Mouse (Mus musculus): ENCODE data around the gene Ndufs6. TPM values are rescaled to one million over a fixed set of nuclear protein-coding genes. Genes with fewer than 3 reads are reported as not detected.

The Ndufs6 gene
- polyA plus RNA-seq, 1 experiment from 2014 or later, result 310 TPM

GRCm38 (mm10) chr13:73345102-73345890 is 17.0 kb upstream of the Ndufs6 start:
- Histone ChIP-seq H3K4me2 (no peak overlapping the region), H3K27ac (no peak overlapping the region)

GRCm38 (mm10) chr13:73336753-73337152 is 8.4 kb upstream of the Ndufs6 start:
- no peak overlapping the region for H3K4me2 ChIP-seq
- no peak for ATAC-seq
- H3K4me1 ChIP-seq, result peaks cover 18% of the 10 kb centered on the region
- no peak overlapping the region for H3K27ac ChIP-seq
- H3K27me3 ChIP-seq (replicated peaks), result no peaks in the 10 kb centered on the region
- no peak overlapping the region for H3K4me3 ChIP-seq
- no peaks in the 10 kb centered on the region for H3K9me3 ChIP-seq (replicated peaks)
- peaks cover 11% of the 10 kb centered on the region; the same call in 1 of the 2 replicates for H3K36me3 ChIP-seq
- 56% methylated on average over 7 of the region's 7 CpGs for WGBS (ENCODE audit: insufficient replicate concordance)
- no peak overlapping the region for H3K9ac ChIP-seq

More at GRCm38 (mm10) chr13:73345102-73345890, 17.0 kb upstream of the Ndufs6 start:
- H3K4me3 ChIP-seq, result no peak overlapping the region
- H3K27me3 ChIP-seq (replicated peaks), result no peaks in the 10 kb centered on the region
- no peak for ATAC-seq
- no peak overlapping the region for H3K9ac ChIP-seq
- 43% methylated on average over 9 of the region's 9 CpGs for WGBS (ENCODE audit: insufficient replicate concordance)
- no peaks in the 10 kb centered on the region for H3K9me3 ChIP-seq (replicated peaks)
- no peaks in the 10 kb centered on the region for H3K36me3 ChIP-seq
- no peaks in the 10 kb centered on the region for H3K4me1 ChIP-seq

DNA sequence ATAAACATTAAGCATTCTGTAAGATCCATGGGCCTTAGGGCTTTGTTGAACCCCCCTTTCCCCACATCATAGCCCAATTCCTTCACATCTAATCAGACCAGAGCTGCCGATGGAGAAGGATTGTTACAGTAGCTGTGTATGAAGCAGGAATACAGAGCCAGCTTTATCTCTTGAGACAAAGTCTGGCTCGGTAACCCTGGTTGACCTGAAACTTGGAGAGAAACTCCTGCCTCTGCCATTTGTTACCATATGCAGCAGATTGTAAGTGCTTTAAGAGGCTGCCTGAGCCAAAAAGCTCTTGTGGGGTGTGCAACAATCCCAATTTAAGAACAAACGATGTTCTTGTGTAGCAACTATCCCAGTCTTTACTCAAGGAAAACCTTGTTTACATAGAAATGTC is 3.4 kb upstream of the Ndufs6 start:
- Histone ChIP-seq H3K9ac (peak overlapping the region; percentile 85), H3K4me2 (peak overlapping the region; percentile 89), H3K9me3 (replicated peaks) (no peaks in the 10 kb centered on the region), H3K27me3 (replicated peaks) (no peaks in the 10 kb centered on the region), H3K4me1 (peaks cover 45% of the 10 kb centered on the region), H3K4me3 (peak overlapping the region; percentile 85), H3K36me3 (peaks cover 11% of the 10 kb centered on the region; the same call in 1 of the 2 replicates), H3K27ac (peak overlapping the region; percentile 77; the same call in 1 of the 2 replicates)
- 34% methylated on average over 3 of the region's 3 CpGs for WGBS (ENCODE audit: insufficient replicate concordance)
- no peak for ATAC-seq

DNA sequence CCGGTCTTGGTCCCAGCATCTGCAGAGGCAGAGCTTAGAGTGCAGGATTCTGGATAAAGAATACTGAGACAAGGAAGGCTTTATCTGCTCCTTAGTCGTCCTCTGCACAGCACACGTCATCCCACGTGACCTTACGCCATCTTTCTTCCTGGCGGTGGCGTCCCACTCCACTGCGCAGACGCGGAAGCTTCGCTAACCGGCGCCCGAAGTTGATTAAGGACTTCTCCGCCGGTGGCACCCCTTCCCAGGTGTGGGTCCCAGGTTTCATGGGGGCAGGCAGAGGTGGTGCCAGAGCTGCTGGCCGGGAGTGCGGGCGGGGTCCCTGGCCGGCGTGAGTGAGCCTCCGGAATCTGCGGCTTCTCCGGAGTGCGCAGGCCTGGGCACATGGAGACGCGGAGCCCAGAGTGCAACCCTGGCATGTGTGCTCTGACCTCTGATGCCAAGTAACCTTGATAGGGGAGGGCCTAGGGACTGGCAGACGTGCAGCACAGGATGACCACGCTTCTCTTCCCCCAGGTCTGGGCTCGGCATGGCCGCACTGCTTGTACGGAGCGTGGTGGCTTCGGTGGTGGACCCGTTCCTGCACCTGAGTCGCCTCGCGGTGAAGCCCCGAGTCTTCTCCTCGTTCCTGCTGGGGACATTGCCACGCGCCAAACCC is 2.6 kb upstream of the Ndufs6 start:
- ATAC-seq, result peak; percentile 86
- H3K27me3 ChIP-seq (replicated peaks), result no peaks in the 10 kb centered on the region
- H3K36me3 ChIP-seq, result peaks cover 18% of the 10 kb centered on the region
- H3K27ac ChIP-seq, result peak overlapping the region; percentile 77
- H3K4me3 ChIP-seq, result peak overlapping the region; percentile 85
- peaks cover 48% of the 10 kb centered on the region for H3K4me1 ChIP-seq
- peak overlapping the region; percentile 85 for H3K9ac ChIP-seq
- WGBS (ENCODE audit: insufficient replicate concordance), result under 1% methylated on average over 42 of the region's 42 CpGs
- no peaks in the 10 kb centered on the region for H3K9me3 ChIP-seq (replicated peaks)
- peak overlapping the region; percentile 89 for H3K4me2 ChIP-seq

GRCm38 (mm10) chr13:73323406-73323805 is 4.9 kb downstream of the Ndufs6 start:
- peaks cover 18% of the 10 kb centered on the region for H3K4me1 ChIP-seq
- H3K4me2 ChIP-seq, result no peak overlapping the region
- H3K9ac ChIP-seq, result no peak overlapping the region
- no peaks in the 10 kb centered on the region for H3K27me3 ChIP-seq (replicated peaks)
- no peak overlapping the region for H3K27ac ChIP-seq
- no peak for ATAC-seq
- H3K9me3 ChIP-seq (replicated peaks), result no peaks in the 10 kb centered on the region
- H3K4me3 ChIP-seq, result no peak overlapping the region
- 84% methylated on average over 4 of the region's 4 CpGs for WGBS (ENCODE audit: insufficient replicate concordance)
- peaks cover 75% of the 10 kb centered on the region for H3K36me3 ChIP-seq

GRCm38 (mm10) chr13:73322626-73323025 is 5.7 kb downstream of the Ndufs6 start:
- ATAC-seq, result no peak
- Histone ChIP-seq H3K36me3 (peaks cover 83% of the 10 kb centered on the region), H3K4me1 (peaks cover 15% of the 10 kb centered on the region), H3K4me2 (no peak overlapping the region), H3K9ac (no peak overlapping the region), H3K9me3 (replicated peaks) (no peaks in the 10 kb centered on the region), H3K4me3 (no peak overlapping the region), H3K27ac (no peak overlapping the region), H3K27me3 (replicated peaks) (no peaks in the 10 kb centered on the region)
- 85% methylated on average over 10 of the region's 10 CpGs for WGBS (ENCODE audit: insufficient replicate concordance)

DNA sequence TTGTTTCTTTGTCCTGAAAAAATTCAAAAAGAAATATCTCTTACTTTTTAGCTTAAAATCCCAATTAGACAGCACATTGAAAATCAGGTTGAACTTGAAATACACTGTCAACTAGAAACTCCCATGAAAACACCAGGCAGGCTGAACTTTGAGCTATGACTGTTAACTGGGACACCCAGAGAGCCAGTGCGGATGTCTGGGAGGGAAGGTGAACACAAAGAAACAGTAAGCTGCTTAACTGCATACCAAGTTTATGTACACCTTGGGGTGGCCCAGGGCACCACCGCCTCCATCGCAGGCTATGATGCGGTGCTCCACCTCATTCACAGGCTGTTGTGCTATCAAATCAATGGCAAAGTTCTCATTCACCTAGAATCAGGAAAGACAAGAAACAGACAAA is 8.3 kb downstream of the Ndufs6 start:
- H3K27ac ChIP-seq, result no peak overlapping the region
- H3K4me3 ChIP-seq, result no peak overlapping the region
- H3K9ac ChIP-seq, result no peak overlapping the region
- H3K27me3 ChIP-seq (replicated peaks), result no peaks in the 10 kb centered on the region
- WGBS (ENCODE audit: insufficient replicate concordance), result 91% methylated on average over 4 of the region's 4 CpGs
- H3K36me3 ChIP-seq, result peaks cover 87% of the 10 kb centered on the region
- ATAC-seq, result no peak
- no peak overlapping the region for H3K4me2 ChIP-seq
- no peaks in the 10 kb centered on the region for H3K9me3 ChIP-seq (replicated peaks)
- H3K4me1 ChIP-seq, result no peaks in the 10 kb centered on the region

DNA sequence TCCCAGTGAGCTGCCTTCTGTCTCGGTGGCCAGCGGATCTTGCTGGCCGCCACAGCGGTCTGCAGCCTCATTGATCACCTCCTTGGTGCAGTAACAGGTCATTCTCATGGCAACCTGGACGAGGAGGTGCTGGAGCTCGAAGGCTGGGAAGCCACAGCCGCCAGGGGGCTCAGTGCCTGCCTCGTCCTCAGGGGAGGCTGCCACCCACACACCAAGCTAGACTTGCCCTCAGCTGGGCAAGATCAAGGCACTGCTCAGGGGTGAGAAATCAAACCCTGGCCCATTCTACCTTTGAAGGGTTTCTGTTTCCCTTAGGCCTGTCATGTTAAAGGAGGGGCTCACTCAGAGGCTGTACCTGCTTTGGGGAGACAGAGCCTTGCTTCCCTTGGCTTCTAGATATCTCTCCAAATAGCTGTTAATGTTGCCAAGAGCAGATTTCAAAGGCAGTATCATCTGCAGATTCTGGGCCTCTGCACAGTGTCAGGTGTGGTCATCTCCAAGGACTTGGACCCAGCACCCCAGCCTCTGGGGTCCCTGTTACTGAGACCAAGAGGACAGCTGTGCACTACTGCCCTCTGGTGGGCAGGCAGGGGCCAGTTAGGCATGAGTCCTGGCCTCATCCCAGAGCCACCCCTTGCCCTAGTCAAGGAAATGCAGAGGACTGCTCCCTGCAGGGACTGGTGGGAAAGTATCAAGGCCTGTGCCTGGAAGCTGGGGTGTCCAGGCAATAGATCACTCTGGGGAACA is 18.0 kb downstream of the Ndufs6 start:
- no peak overlapping the region for H3K4me3 ChIP-seq
- H3K27me3 ChIP-seq (replicated peaks), result peaks cover 20% of the 10 kb centered on the region
- no peaks in the 10 kb centered on the region for H3K36me3 ChIP-seq
- no peak overlapping the region for H3K27ac ChIP-seq
- no peaks in the 10 kb centered on the region for H3K4me1 ChIP-seq
- 25% methylated on average over 8 of the region's 8 CpGs for WGBS (ENCODE audit: insufficient replicate concordance)
- H3K9ac ChIP-seq, result no peak overlapping the region
- no peaks in the 10 kb centered on the region for H3K9me3 ChIP-seq (replicated peaks)
- H3K4me2 ChIP-seq, result no peak overlapping the region
- peak; percentile 59; the same call in 1 of the 2 replicates for ATAC-seq

DNA sequence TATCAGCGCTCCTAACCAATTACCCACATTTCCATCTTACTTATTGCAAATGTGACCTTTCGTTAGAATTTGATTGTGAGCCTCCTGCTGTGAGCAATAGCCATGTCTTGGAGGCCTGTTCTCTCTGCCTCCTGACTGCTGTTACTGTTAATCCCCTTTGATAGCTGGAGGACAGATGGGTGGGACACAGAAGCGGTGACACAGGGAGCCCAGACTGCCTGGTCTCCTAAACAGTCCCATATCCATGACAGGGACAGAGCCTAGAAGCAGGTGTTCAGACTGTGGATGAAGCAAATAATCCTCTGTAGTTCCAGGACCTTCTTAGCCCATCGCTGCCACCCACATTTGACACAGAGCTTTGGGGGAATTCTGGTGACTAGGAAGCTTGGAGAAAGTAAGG is 21.9 kb downstream of the Ndufs6 start:
- H3K9me3 ChIP-seq (replicated peaks), result no peaks in the 10 kb centered on the region
- no peak overlapping the region for H3K9ac ChIP-seq
- 58% methylated on average over 4 of the region's 4 CpGs for WGBS (ENCODE audit: insufficient replicate concordance)
- H3K4me3 ChIP-seq, result no peak overlapping the region
- no peak for ATAC-seq
- H3K36me3 ChIP-seq, result no peaks in the 10 kb centered on the region
- no peak overlapping the region for H3K27ac ChIP-seq
- H3K4me2 ChIP-seq, result no peak overlapping the region
- H3K4me1 ChIP-seq, result peaks cover 4% of the 10 kb centered on the region; the same call in 1 of the 2 replicates
- H3K27me3 ChIP-seq (replicated peaks), result peaks cover 20% of the 10 kb centered on the region

- no peaks in the 10 kb centered on the region for H3K9me3 ChIP-seq (replicated peaks)
- 53% methylated on average over 4 of the region's 4 CpGs for whole genome bisulfite sequencing (ENCODE audit: insufficient replicate concordance)
- ATAC-seq, result no peak
- peaks cover 20% of the 10 kb centered on the region for H3K27me3 ChIP-seq (replicated peaks)
- no peak overlapping the region for H3K4me2 ChIP-seq
- H3K27ac ChIP-seq, result no peak overlapping the region
- no peak overlapping the region for H3K4me3 ChIP-seq
- H3K9ac ChIP-seq, result no peak overlapping the region
- no peaks in the 10 kb centered on the region for H3K36me3 ChIP-seq
- peaks cover 4% of the 10 kb centered on the region; the same call in 1 of the 2 replicates for H3K4me1 ChIP-seq
Observed at GRCm38 (mm10) chr13:73306085-73306410, 22.3 kb downstream of the Ndufs6 start.

DNA sequence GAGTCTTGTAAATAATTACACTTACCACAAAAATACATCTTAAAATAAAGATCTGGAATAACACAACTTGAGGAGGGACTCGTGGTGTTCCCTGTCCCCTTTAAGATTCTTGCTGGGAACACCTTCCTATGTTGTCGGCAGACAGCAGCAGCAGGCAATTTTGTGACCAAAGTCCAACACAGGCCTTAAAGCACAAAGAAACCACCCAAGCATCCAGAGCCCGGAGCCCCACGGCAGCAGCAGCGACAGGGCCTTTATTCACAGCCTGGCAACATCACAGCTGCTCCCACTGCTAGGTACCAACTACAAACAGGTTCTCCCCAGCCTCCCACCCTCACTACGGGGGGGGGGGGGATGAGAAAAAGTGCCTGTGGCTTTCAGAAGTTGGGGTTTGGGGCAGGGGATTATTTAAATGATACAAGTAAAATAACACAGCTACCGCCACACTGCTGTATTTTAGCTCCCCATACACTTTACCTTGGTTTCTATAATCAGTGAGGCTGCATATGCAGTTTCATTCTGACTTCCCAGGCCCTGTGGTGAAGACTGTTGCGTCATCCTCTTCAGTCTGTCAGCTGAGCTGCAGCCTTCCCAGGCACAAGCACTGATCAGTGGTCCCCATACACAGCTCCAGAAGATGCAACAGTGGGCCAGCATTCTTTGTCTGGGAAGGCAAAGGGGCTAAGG is 22.8 kb downstream of the Ndufs6 start:
- WGBS (ENCODE audit: insufficient replicate concordance), result 60% methylated on average over 8 of the region's 8 CpGs
- no peak for ATAC-seq
- no peak overlapping the region for H3K9ac ChIP-seq
- H3K4me3 ChIP-seq, result no peak overlapping the region
- H3K36me3 ChIP-seq, result no peaks in the 10 kb centered on the region
- H3K4me2 ChIP-seq, result no peak overlapping the region
- H3K9me3 ChIP-seq (replicated peaks), result no peaks in the 10 kb centered on the region
- H3K4me1 ChIP-seq, result peaks cover 4% of the 10 kb centered on the region; the same call in 1 of the 2 replicates
- H3K27ac ChIP-seq, result no peak overlapping the region
- H3K27me3 ChIP-seq (replicated peaks), result peaks cover 20% of the 10 kb centered on the region
